Mouse (Mus musculus) hindbrain, postnatal 0 days (tissue): ENCODE measurements at regions not wholly inside any gene's neighbourhood (a gene's known extent, or its start where the extent isn't known, plus 50 kb on each side); places are given as distances from the start of the nearest gene placed in this dataset.

Experiments used
- ATAC-seq: fragments of 200-750 bp; cut with Nextera tagmentation; 2 replicates; pipeline ENCODE4 v1.8.0; 2017; ENCODE audit warnings: mild to moderate bottlenecking, moderate TSS enrichment, moderate library complexity
- DNase-seq: peaks from one replicate; pipeline ENCODE4 v3.0.0-alpha.2; 2015; ENCODE audit warnings: low spot score
- H3K27ac ChIP-seq: fragments of 300-500 bp; sonication (generic); 2 replicates; pipeline ENCODE4 v1.5.1; 2014; ENCODE audit warnings: mild to moderate bottlenecking
- H3K27me3 ChIP-seq: fragments of 300-500 bp; sonication (generic); 2 replicates; pipeline ENCODE4 v1.6.1; 2014; ENCODE audit warnings: low read length, mixed read lengths; ENCODE audit not compliant: insufficient read depth
- H3K36me3 ChIP-seq: fragments of 300-500 bp; sonication (generic); 2 replicates; pipeline ENCODE4 v1.6.1; 2014; ENCODE audit warnings: low read length, mixed read lengths; ENCODE audit not compliant: insufficient read depth
- H3K4me1 ChIP-seq: fragments of 300-500 bp; sonication (generic); 2 replicates; pipeline ENCODE4 v1.6.1; 2014; ENCODE audit warnings: antibody characterized with exemption, low read length, mixed read lengths; ENCODE audit not compliant: insufficient read depth
- H3K4me2 ChIP-seq: fragments of 300-500 bp; sonication (generic); 2 replicates; pipeline ENCODE4 v1.6.1; 2014; ENCODE audit warnings: low read depth, mild to moderate bottlenecking, low read length, moderate library complexity, mixed read lengths
- H3K4me3 ChIP-seq: fragments of 300-500 bp; sonication (generic); 2 replicates; pipeline ENCODE4 v1.5.1; 2014; ENCODE audit warnings: low read length
- H3K9ac ChIP-seq: fragments of 300-500 bp; sonication (generic); replicated peaks from 2 replicates; pipeline ENCODE4 v1.6.1; 2014; ENCODE audit warnings: mild to moderate bottlenecking, low read length, moderate library complexity, mixed read lengths
- H3K9me3 ChIP-seq: fragments of 300-500 bp; sonication (generic); 2 replicates; pipeline ENCODE4 v1.6.1; 2016; ENCODE audit warnings: low read length, mixed read lengths
- CTCF ChIP-seq: IDR thresholded peaks from 2 replicates; pipeline ENCODE4 v1.5.1; 2016; ENCODE audit warnings: antibody characterized with exemption, control low read depth, low read depth
- WGBS: fragments of 180-500 bp; shearing (Covaris S2); extraction: QIAGEN DNeasy Blood & Tissue Kit; methylation state at CpG from one replicate; pipeline ENCODE4 v1.1.7; 2014; 5-methylcytosine and 5-hydroxymethylcytosine counted together

DNA sequence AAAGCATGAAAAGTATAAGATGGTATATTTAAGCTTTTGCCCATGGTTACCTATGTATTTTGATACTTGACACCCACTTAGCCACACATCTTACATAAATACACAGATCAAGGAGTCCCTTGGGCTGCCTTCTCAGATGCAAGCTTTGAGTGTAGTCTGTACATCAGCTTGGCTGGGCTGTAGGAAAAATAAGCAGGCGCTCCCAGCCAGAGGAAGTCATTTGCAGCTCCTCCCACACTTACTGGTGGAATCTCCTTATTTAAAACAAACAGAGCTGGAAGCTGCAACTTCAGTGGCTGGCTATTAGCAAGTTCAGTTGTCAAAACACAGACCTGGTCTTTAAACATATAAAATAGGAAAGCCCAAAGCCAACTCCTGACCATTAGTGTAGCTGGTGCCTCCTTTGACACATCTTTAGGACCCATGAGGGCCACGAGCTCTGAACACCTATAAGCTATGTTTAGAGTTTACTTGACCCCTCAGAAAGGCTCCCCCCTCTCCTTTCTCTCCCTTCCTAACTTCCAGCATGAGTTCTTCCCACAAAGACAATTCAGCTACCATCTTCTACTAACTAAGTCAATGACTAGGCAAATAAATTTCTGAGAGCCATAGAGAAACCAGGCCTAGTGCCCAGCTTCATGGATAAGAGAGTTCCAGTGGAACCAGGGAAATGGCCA lies 75.4 kb upstream of the Nepro start:
- H3K36me3 ChIP-seq: no peaks in the 10 kb centered on the region
- WGBS: 68% methylated on average over 2 of the region's 2 CpGs
- no peak for TF ChIP-seq CTCF

DNA sequence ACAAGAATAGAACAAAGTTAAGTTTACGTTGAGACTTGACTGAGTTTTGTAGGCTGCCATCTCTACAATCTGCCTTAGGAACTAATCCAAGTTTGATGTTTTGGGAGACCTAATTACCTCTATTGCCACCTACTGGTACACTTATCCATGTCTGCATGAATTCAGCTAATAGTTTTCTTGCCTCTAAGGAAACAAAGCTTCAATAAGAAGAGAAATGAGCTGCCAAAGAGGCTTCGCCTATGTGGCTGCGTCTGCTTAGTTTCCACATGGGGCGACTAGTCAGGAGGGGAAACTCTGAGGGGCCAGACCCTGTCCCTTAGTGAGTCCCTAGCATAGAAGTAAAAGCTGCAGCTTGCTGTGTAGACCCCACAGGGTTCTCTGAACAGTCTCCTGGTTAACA lies 80.1 kb upstream of the Nepro start:
- WGBS: 9% methylated on average over 4 of the region's 4 CpGs
- H3K4me2 ChIP-seq: no peak overlapping the region
- DNase-seq (peak; percentile 85), ATAC-seq (peak; percentile 38; the same call in 1 of the 2 replicates)
- no peaks in the 10 kb centered on the region for H3K4me1 ChIP-seq
- peak; percentile 78 for TF ChIP-seq CTCF
- no peak overlapping the region for H3K27ac ChIP-seq
- no peaks in the 10 kb centered on the region for H3K36me3 ChIP-seq
- no peak overlapping the region for H3K9ac ChIP-seq
- no peaks in the 10 kb centered on the region for H3K27me3 ChIP-seq
- no peaks in the 10 kb centered on the region for H3K9me3 ChIP-seq
- H3K4me3 ChIP-seq: no peak overlapping the region

More for the DNA sequence above, 75.4 kb upstream of the Nepro start:
- no peak overlapping the region for H3K9ac ChIP-seq
- no peak overlapping the region for H3K4me3 ChIP-seq
- no peaks in the 10 kb centered on the region for H3K4me1 ChIP-seq
- H3K4me2 ChIP-seq: no peak overlapping the region
- no peaks in the 10 kb centered on the region for H3K27me3 ChIP-seq
- no peak overlapping the region for H3K27ac ChIP-seq
- ATAC-seq (no peak), DNase-seq (no peak)
- no peaks in the 10 kb centered on the region for H3K9me3 ChIP-seq

DNA sequence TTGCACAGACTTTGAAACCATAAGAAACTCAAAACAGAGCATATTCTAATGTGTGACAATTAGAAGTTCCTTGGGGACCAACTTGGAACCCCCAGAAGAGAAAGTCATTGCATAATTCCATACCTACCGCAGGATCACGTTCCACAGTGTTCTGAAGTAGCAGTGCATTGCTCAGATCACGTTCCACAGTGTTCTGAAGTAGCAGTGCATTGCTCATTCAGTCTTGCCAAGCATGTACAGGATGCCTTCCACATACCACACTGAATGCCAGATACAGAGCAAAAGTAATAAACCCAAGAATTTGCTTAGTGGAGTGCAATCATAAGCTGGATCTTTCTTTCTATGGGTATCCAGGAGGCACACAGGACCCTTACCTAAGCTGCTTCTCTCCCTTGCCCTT lies 78.4 kb upstream of the Boc start:
- DNase-seq: no peak
- no peak for ATAC-seq
- Histone ChIP-seq H3K4me2 (no peak overlapping the region), H3K4me3 (no peak overlapping the region), H3K9ac (no peak overlapping the region), H3K9me3 (no peaks in the 10 kb centered on the region), H3K27ac (no peak overlapping the region), H3K27me3 (no peaks in the 10 kb centered on the region), H3K4me1 (peaks cover 10% of the 10 kb centered on the region), H3K36me3 (no peaks in the 10 kb centered on the region)
- WGBS: 90% methylated on average over 3 of the region's 3 CpGs
- TF ChIP-seq CTCF: no peak

DNA sequence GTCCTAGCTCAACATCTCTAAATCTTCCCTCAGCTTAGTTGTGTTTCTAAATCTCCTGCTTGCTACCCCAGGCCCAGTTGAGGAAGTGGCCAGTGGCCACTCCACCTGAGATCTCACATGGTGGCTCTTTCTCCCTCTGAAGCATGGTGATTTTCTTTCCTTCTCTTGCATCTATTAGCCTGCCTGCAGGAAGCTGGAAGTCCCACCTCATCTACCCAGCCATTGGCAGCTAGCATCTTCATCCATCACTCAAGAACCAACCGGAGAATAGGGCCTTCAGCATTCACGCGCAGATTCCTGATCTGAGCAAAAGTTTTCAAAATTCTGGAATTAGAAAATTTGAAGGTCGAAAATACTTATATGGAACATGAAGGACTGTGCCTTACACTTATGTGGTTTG lies 75.8 kb upstream of the Boc start:
- no peaks in the 10 kb centered on the region for H3K27me3 ChIP-seq
- TF ChIP-seq CTCF: no peak
- ATAC-seq (no peak), DNase-seq (no peak)
- H3K36me3 ChIP-seq: no peaks in the 10 kb centered on the region
- H3K4me1 ChIP-seq: peaks cover 16% of the 10 kb centered on the region
- H3K4me2 ChIP-seq: no peak overlapping the region
- no peak overlapping the region for H3K27ac ChIP-seq
- no peak overlapping the region for H3K9ac ChIP-seq
- 95% methylated on average over 4 of the region's 4 CpGs for WGBS
- no peak overlapping the region for H3K4me3 ChIP-seq
- no peaks in the 10 kb centered on the region for H3K9me3 ChIP-seq

DNA sequence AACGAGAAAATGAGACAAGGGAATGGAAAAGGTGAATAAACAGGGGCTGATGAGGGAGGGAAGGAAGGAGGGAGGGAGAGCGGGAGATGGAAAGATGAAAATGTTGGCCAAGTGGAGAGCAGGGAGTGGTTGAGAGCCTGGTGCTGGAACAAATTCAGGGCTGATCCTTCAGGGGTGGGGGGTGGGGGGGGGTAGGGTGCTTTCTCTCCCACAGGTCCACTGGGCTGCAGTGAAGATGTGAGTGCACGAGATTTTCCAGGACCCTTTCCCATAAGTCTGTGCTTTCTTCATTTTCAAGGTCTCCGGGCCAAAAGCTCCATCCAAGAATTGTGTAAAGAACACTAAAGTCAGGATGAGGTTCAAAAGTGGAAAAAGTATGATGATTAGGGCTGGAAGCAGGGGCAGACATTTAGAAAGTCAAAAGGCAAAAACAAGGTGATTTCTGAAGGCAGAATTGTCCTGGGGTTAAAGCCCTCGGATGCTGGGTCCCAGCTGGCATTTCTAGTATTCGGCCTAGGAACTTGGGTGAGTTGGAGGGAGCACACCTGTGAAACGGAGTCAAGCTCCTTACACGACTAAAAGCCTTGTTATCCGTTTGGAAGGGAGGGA lies 74.5 kb upstream of the Boc start:
- H3K27ac ChIP-seq: peak overlapping the region; percentile 78
- 39% methylated on average over 9 of the region's 9 CpGs for WGBS
- H3K4me1 ChIP-seq: peaks cover 16% of the 10 kb centered on the region
- no peak overlapping the region for H3K9ac ChIP-seq
- no peaks in the 10 kb centered on the region for H3K27me3 ChIP-seq
- peak overlapping the region; percentile 40 for H3K4me2 ChIP-seq
- H3K9me3 ChIP-seq: no peaks in the 10 kb centered on the region
- no peak for DNase-seq
- no peak overlapping the region for H3K4me3 ChIP-seq
- no peaks in the 10 kb centered on the region for H3K36me3 ChIP-seq
- no peak for ATAC-seq
- TF ChIP-seq CTCF: no peak

DNA sequence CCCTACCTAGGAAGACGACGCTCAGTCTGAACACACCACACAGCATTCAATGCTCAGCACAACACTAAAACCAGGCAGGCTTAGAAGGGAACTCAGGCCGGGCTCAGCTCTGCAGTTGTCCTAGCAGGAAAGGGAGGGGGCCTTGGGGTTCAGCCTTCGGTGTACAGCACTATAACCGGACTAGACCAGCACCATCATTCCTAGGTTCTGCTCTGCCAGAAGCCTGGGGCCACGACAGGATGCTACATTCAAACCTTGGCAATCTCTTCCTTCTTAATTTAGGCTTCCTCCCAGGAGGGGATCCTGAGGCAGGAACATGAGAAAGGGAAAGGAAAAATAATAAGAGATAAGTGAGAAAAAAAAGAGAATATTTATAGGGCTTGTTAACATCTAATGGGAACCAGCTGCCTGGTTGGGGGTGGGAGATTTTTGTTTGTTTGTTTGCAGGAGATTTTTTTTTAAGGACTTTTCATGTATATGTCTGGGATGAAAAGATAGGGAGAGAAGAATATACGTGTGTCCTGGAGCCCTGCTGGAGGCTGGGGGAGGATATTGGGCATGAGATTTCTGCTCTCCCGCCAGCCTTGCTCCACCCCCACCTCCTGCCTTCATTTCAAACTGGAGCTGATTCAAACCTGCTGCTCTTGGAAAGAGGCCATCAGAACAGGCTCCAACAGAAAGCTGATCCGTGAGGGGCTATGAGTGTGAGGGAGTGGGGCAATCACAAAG lies 73.8 kb upstream of the Boc start:
- ATAC-seq: peak; percentile 91
- Histone ChIP-seq H3K9ac (0 out of 2 replicates have a peak overlapping the region, but pooled peaks have one; percentile 17), H3K4me2 (peak overlapping the region; percentile 40), H3K27ac (peak overlapping the region; percentile 78), H3K9me3 (no peaks in the 10 kb centered on the region), H3K4me1 (peaks cover 16% of the 10 kb centered on the region), H3K4me3 (no peak overlapping the region), H3K27me3 (no peaks in the 10 kb centered on the region), H3K36me3 (no peaks in the 10 kb centered on the region)
- TF ChIP-seq CTCF: no peak
- peak; percentile 88 for DNase-seq
- 23% methylated on average over 9 of the region's 9 CpGs for WGBS
